Mouse (Mus musculus): ENCODE measurements around the gene Nek1. TPM values are rescaled to one million over a fixed set of nuclear protein-coding genes. Genes with fewer than 3 reads are reported as not detected.
"Not testable (repeated sequence)": the region's sequence is repeated elsewhere in the genome, so short reads cannot be mapped to it uniquely, and the experiment has no call there.

Gene Nek1
- polyA plus RNA-seq, 1 experiment, result 32.8 TPM

DNA sequence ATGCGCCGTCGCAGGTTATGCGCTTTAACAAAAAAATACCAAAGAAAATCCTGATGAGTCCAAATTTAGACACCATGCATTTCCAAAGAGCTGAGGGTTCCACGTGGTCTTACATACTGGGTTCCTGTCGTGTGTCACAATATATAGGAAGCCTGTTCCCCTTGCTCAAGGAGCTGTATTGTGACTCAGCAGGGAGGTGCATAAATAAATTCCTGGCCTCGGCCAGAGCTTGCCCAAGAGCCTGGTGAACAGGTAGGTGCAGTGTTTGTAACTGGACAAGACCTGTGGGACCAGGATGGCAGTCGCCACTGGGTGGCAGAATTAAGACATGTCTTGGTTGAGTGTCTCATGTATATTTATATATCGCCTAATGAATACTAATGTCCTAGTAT is 9.3 kb upstream of the Nek1 start:
- DNase-seq (ENCODE audit: extremely low spot score in 1 of 2, low spot score in 1 of 2), result peak; percentile 46 to 68

DNA sequence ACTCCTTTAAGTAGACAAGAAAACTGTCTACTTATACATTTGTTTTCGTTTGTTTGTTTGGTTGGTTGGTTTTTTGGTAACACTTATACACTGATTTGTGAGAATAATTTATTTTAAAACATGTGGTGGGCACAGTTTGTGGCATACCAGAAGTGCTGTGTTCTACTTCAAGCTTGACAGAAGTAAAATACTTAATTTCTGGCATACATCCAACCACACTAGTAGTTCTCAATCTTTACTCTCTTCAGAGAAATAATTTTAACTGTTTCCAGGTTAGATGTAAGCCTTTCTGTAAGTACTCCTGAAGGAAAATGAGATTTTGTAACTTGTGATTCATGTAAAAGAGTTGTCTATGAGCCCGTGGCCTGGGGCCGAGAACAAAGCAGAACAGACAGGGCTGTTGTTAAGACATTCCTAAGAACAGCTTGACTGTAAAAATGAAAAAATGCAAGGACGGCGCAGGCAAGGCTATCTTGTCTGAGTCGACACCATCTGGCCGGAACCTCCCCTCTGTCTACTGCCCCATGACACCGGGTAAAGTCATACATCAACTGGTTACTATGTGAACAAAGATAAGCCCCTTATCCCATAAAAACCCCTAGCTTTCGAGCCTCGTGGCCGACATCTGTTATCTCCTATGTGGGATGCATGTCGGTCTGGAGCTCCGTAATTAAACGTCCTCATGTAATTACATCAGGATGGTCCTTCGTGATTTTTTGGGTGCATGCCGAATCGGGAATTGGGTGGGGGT is 8.6 kb upstream of the Nek1 start:
- not testable (repeated sequence) for DNase-seq (ENCODE audit: extremely low spot score in 1 of 2, low spot score in 1 of 2)

DNA sequence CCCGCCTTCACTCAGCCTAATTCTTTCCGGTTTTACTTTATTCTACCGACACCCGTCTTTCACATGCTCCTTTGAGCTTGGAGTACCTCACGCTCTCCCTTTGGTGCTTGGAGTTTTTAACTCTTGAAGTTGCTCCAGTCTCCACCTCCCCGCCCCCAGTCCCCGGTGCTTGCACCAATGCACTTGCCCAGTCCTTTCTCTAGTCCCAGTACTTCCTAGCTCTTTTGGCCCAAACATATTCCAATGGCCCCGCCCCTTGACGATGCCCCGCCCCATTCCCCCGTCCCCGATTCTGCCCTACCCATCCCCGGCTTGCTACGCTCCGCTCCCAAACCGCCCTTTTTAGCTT is 460 bp upstream of the Nek1 start:
- DNase-seq (ENCODE audit: extremely low spot score in 1 of 2, low spot score in 1 of 2), result peak; percentile 33 to 71

DNA sequence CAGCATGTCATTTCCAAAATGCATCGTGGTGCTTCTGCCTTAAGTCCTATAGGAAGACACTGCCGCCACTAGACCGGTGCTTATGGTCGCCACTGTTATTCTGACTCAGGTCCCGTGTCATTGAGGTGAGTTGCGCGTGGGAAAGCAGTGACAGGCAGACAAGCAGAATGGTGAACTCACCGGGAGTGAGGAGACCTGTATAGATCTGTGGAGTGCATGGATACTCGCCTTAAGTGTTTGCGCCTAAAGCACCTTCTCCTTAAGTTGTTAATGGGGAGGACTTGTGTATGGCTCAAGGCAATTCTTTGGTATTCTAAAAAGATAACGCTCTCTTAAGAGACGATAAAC is 618 bp downstream of the Nek1 start:
- DNase-seq (ENCODE audit: extremely low spot score in 1 of 2, low spot score in 1 of 2), result no peak

DNA sequence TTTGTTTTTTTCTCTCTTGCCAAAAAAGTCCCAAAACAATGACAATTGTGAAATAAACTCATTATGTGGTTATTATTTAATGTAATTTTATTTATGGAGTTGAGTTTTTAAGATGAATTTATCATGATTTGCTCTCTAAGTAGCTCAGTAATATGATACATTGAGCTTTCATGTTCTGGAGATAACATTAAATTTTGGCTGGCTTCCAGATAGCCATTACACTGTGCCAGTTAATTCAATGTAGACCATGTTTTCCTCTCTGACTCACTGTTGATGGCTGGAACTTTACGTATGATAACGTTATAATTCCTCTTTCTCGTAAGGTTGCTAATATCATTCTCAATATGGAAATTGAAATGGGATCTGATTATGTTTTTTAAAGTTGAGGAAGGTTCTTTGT is 3.5 kb downstream of the Nek1 start:
- DNase-seq (ENCODE audit: extremely low spot score in 1 of 2, low spot score in 1 of 2), result no peak

DNA sequence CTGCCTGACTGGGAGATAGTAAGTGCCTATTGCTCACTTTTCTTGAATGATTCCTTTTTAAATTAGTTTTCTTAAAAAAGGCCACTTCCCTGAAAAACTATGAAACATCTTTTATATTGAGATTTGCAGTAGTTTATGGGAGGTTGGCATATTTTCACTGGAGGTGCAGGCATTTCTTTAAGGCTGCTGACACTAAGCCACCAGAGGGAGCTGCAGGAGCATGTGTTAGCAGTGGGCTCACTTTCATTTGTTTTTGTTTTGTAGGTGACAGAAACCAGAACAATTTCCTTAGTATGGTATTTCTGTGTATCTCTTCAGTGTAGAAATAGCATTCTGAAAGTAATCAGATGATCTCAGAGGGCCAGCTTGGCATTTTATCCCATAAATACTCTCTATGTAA is 49.0 kb downstream of the Nek1 start:
- peak; percentile 11 to 77 for DNase-seq (ENCODE audit: extremely low spot score in 1 of 2, low spot score in 1 of 2)

DNA sequence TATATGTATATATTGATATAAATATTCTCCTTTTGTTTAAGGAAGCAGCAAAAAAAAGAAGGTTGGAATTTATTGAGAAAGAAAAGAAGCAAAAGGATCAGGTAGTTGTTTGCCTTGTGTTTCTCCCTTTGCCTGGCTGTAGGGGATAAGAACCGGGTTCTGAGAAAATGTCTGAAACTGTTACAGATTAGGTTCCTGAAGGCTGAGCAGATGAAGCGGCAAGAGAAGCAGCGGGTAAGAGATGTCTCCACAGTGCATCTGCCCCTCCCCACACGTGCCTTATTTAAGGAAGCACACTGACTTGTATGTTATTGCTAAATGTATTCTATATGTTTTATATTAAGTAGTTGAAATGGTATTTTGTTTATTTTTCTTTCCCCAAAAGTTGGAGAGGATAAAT is 50.9 kb downstream of the Nek1 start:
- DNase-seq (ENCODE audit: extremely low spot score in 1 of 2, low spot score in 1 of 2), result no peak

DNA sequence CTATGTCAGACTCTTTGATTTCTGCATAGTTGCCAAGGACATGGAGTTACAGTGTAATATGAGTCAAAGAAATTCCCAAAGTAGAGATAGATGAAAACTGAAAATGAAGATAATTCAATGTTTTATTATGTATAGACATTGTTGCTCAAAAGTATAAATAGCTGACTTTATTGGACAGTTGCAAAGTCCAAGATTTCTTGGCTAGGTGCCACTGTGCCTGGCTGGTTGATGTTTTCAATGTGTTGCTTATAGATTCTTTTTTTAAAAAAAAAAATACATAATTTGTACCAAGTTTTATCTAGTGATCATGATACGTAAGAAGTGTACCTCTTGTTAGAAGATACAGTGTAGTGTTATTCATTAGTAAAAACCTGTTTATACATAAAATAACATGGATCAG is 53.8 kb downstream of the Nek1 start:
- DNase-seq (ENCODE audit: extremely low spot score in 1 of 2, low spot score in 1 of 2), result no peak

DNA sequence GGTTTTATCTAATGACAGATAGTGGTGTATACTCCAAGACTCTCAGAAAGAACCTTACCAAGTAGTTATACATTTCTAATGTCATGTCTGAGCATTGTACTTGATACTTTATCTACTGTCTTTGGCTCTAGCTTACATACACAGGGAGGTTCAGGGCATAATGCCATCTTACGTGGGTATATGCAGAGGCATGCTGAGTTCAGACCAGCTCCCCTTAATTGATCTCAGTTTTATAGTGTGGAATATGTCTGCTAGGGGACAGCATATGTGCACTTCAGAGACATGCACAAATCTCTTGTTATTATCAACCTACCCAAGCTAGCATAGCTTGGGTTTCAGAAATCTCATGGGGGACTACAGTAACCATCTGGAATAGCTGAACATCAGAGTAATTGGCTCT is 60.0 kb downstream of the Nek1 start:
- no peak for DNase-seq (ENCODE audit: extremely low spot score in 1 of 2, low spot score in 1 of 2)

DNA sequence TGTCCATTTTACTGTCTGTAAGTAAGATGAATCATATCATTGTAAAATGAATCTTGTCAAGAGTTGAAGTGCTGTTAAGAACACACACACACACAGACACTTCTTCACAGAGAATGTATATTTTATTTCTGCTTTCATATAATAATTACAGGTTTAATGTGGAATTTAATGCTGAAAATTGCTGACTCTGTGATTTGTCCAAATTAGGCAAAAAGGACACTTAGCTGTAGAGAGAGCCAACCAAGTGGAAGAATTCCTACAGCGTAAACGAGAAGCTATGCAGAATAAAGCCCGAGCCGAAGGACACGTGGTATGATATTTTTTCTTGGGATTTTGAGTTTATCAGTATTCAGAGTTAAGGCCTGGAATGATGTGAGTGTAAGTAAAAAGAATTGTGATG is 61.3 kb downstream of the Nek1 start:
- no peak for DNase-seq (ENCODE audit: extremely low spot score in 1 of 2, low spot score in 1 of 2)

DNA sequence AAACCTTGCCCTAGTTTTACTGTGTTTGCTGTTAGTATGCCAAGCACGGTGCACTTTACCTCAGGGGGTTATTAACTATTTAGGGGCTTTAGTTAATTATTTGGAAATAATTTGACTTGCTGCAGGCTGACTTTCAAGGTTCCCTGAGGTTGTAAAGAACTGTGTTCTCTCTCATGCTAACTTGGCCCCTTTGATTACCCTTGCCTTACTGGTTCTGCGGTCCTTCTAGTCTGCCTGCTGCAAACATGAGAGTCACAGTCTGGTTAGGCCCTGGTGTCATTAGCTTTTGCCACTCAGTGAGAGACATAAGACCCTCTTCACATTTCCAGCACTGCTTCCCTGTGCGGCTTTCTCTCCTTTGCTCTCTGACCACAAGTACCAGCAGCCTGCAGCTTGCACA is 64.0 kb downstream of the Nek1 start:
- DNase-seq (ENCODE audit: extremely low spot score in 1 of 2, low spot score in 1 of 2), result no peak

DNA sequence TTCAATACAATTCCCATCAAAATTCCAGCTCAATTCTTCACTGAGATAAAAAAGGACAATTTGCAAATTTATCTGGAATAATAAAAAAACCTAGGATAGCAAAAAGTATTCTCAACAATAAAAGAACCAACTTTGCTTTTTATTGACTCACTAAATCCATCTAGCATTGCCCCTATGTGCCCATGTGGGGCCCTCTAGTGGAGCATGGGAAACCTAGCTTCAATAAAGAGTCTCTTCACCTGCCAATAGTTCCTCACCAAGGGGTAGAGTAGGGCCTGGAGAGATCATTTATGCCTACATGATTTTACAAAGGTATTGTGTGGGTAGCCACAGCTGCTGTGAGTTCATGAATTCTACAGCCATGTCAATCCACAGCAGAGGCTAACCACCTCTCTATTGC is 66.1 kb downstream of the Nek1 start:
- no peak for DNase-seq (ENCODE audit: extremely low spot score in 1 of 2, low spot score in 1 of 2)

DNA sequence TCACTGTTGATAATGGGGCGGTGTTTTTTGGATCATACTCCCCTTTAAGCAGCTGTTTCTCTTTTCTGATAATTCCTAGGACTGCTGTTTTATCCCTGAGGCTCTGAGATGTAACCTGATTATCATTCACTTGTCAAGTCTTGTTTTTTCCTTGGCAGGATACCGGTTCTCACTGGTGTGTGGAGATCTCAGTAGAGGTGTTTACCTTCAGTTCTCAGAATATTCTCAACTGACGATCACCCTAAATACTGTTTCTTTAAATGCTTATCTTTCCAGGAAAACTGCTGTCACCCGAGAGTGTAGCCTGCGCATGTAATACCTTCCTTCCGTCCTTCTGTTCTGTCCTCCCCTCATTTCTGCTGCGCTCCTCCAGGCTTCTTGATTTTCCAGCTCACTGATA is 67.4 kb downstream of the Nek1 start:
- DNase-seq (ENCODE audit: extremely low spot score in 1 of 2, low spot score in 1 of 2), result no peak

DNA sequence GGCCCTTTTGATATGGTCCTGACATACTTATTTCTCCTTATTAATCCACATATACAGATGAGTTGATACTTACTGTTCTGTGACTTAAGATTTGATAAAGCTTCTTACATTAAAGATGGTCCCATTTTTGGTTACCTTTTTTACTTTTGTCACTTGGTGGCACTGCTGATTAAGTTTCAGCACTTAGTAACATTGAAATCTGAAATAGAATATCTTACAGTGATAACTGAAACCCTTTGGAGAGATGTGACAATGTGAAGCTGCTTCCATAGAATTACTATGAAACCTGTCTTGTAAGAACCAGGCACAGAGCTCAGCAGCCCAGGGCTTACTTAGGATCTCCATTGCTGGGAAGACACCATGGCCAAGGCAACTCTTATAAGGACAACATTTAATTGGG is 82.1 kb downstream of the Nek1 start:
- peak in 1 of 2 experiments; percentile 64 for DNase-seq (ENCODE audit: extremely low spot score in 1 of 2, low spot score in 1 of 2)

DNA sequence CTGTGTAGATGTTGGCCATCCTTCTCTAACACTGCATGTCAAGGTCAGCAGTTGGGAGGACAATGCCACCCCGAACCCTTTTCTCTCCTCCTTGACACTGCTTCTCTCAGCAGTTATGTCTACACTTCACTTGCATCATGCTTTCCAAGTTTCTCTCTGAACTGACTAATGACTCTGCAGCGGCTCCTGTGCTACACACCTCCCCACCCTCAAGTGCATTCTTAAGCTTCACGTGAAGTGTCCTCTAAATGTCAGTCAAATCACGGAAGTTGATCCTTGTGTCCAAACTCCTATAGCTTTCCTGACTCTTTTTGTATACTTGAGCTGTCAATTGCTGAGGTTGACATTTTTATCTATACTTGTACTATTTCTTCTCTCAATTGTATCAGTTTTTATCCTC is 117.5 kb downstream of the Nek1 start:
- DNase-seq (ENCODE audit: extremely low spot score in 1 of 2, low spot score in 1 of 2), result no peak

DNA sequence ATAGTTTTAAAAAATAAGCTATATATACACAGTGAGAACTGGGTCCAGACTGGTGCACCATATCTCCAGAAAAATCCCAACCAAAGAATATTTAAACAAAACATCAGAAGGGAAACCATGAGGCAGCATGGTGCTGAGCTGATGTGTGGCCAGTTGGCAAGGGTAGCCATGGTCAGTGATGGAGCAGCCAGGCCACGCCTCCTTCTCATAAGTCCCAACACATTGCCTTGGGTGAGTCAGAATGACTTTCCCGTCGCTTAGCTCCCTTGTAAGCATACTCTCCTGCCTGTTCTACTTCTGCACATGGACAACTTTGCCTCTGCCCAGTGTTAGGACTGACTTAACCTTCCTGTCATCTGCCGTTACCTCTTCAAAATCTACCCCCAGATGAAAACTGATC is 118.9 kb downstream of the Nek1 start:
- DNase-seq (ENCODE audit: extremely low spot score in 1 of 2, low spot score in 1 of 2), result no peak

DNA sequence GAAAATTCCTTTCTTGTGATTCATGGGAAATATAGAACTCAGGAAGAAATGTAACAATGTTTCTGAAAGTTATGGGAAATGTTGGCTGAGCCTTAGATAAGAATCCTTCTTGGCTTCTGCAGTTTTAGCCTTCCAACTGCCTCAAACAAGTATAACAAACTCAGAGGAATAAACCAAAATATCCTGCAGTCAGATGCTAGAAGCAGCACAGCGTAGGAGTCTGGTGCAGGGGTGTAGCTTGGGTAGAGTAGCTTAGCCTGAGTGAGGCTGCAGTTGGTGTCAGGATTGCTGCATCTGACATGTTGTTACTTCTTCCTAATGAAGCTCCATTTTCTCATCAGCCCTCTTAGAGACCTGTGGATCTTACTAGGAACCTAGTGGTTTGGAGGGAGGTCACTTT is 128.6 kb downstream of the Nek1 start:
- peak; percentile 53 to 64 for DNase-seq (ENCODE audit: extremely low spot score in 1 of 2, low spot score in 1 of 2)

DNA sequence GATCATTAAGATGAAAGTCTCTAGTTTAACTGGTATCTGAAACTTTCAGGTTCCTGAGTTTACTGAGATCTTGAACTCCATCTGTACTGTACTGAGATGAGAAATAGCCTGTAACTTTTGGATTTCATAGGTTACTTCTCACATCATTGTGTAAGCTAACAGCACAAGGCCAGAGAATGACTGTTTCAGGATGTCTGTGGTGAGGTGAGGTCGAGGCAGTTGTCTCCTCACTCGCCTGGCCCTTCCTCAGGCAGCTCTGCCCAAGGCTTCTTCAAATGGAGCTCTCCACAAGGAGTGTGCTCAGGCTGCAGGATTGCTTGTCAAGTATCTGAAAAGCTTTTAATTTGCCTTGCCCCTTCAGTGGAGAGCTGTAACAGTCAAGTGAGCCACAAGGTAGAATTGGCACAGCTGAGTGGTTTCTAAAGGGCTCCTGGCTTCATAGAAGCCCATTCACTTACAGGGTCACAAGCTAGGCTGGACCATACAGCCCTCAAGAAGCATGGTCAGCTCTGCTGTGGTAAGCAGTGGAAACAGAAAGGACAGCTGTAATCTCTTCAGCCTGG is 134.4 kb downstream of the Nek1 start:
- DNase-seq (ENCODE audit: extremely low spot score in 1 of 2, low spot score in 1 of 2), result no peak

DNA sequence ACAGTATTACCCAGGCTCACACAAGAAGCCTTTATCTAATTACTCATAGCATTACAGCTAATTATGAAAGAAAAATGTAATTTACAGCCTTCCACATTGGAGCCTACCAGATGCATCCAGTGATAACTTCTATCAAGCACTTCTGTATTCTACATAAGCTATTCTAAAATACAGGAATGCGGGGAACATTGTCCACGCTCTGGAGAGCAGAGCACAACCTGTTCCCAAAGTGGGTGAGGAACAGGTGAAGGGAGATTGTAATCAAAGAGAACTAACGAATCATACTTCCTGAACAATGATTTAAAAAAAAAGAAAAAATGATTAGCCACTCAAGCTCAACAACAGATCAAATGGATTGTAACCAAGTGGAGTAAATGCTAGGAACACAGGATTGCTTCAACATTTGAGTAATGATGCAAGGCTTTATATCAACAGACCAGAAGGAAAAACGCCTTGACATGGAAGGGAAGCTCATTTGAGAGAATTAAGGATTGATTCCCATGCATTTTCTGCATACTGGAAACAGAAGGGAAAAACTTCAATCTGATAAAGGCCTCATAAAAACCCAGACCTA is 139.7 kb downstream of the Nek1 start:
- no peak for DNase-seq (ENCODE audit: extremely low spot score in 1 of 2, low spot score in 1 of 2)

DNA sequence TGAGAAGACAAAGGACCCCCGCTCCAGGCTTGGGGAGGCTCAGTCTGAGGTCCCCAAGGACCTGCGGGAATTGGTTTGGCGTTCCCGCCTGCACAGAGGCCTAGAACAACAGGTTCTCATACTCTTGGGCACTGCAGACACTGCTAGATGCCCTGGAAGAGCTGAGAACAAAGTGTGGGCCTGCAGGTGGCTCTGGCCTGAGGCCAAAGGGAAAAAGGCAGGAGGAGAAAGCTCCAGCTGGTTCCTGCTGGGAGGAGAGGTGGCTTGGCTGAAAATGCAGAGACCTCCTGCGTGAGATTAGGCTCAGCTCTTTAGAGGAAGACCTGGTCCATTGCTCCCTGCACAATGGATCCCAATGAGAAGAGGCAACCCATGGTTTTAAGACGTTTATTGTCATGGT is 148.9 kb downstream of the Nek1 start:
- DNase-seq (ENCODE audit: extremely low spot score in 1 of 2, low spot score in 1 of 2), result no peak

DNA sequence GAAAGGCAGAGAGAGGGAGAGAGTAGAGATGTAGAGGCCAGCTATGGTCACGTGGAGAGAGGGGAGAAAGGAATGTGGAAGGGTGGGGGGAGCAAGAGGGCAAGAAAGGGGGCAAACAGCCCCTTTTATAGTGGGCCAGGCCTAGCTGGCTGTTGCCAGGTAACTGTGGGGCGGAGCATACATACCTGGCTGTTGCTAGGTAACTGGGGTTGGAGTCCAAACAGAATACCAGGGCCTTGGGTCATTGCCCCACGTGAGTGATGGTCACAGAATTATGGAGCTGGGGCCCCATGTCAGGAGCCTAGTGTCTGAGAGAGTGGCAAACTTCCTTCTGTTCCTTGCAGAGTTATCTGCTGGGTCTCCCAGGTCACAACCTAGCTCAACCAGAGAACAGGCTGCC is 149.3 kb downstream of the Nek1 start:
- no peak for DNase-seq (ENCODE audit: extremely low spot score in 1 of 2, low spot score in 1 of 2)

DNA sequence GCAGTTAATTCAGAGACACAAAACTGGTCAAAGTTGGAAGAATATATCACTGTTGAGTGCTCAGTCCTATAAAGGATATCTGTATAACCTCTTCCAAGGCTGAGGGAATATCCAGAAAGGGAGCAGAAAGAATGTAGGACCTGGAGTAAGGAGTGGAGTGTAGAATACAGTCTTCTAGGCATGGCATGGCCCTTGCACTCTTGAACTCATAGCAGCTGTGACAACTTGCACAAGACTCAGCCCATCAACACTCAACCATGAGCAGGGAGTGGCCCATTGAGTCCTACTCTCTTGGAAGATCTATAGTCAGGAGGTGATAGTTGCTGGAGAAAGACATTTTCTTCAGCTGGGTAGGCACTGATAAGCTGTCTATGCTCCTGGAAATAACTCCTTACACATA is 149.8 kb downstream of the Nek1 start:
- DNase-seq (ENCODE audit: extremely low spot score in 1 of 2, low spot score in 1 of 2), result no peak

DNA sequence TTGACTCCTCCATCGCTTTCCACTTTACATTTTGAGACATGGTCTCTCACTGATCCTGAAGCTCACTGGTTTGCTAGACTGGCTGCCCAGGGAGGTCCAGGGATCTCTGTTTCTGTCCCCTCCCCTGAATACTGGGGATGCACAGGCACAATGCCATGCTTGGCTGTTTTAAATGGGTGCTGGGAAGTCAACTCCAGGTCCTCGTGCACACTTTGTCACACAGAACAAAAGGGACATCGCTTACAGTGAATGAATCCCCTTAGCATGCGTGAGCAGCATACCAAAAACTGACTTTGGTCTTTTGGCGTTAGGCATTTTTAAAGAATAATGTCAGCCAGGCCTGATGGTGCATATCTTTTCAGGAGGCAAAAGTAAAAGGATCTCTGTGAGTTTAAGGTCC is 155.7 kb downstream of the Nek1 start:
- DNase-seq (ENCODE audit: extremely low spot score in 1 of 2, low spot score in 1 of 2), result no peak
